Mouse (Mus musculus) hindbrain, embryonic 13.5 days (tissue): ENCODE measurements at regions not wholly inside any gene's neighbourhood (a gene's known extent, or its start where the extent isn't known, plus 50 kb on each side); places are given as distances from the start of the nearest gene placed in this dataset.

ENCODE experiments used
- ATAC-seq: fragments of 200-750 bp; cut with Nextera tagmentation; 2 replicates; pipeline ENCODE4 v1.8.0; 2017; ENCODE audit warnings: moderate TSS enrichment; ENCODE audit not compliant: low FRiP score
- H3K27ac ChIP-seq: fragments of 300-500 bp; sonication (generic); 2 replicates; pipeline ENCODE4 v1.5.1; 2015; ENCODE audit warnings: inconsistent platforms, mild to moderate bottlenecking, moderate library complexity
- H3K27me3 ChIP-seq: fragments of 300-500 bp; sonication (generic); 2 replicates; pipeline ENCODE4 v1.6.1; 2015; ENCODE audit warnings: mild to moderate bottlenecking, inconsistent platforms
- H3K36me3 ChIP-seq: fragments of 300-500 bp; sonication (generic); 2 replicates; pipeline ENCODE4 v1.6.1; 2015; ENCODE audit warnings: mild to moderate bottlenecking, inconsistent platforms
- H3K4me1 ChIP-seq: fragments of 300-500 bp; sonication (generic); replicated peaks from 2 replicates; pipeline ENCODE4 v1.6.1; 2015; ENCODE audit warnings: inconsistent platforms
- H3K4me2 ChIP-seq: fragments of 300-500 bp; sonication (generic); 2 replicates; pipeline ENCODE4 v1.6.1; 2015; ENCODE audit warnings: inconsistent platforms, mild to moderate bottlenecking, moderate library complexity
- H3K4me3 ChIP-seq: fragments of 300-500 bp; sonication (generic); 2 replicates; pipeline ENCODE4 v1.5.1; 2015; ENCODE audit warnings: mild to moderate bottlenecking, inconsistent platforms
- H3K9ac ChIP-seq: fragments of 300-500 bp; sonication (generic); 2 replicates; pipeline ENCODE4 v1.6.1; 2015; ENCODE audit warnings: mild to moderate bottlenecking, inconsistent platforms
- H3K9me3 ChIP-seq: fragments of 300-500 bp; sonication (generic); 2 replicates; pipeline ENCODE4 v1.6.1; 2016; ENCODE audit warnings: inconsistent platforms
- WGBS: fragments of 180-500 bp; shearing (Covaris S2); methylation state at CpG from one replicate; pipeline ENCODE4 v1.1.7; 2015; 5-methylcytosine and 5-hydroxymethylcytosine counted together

DNA sequence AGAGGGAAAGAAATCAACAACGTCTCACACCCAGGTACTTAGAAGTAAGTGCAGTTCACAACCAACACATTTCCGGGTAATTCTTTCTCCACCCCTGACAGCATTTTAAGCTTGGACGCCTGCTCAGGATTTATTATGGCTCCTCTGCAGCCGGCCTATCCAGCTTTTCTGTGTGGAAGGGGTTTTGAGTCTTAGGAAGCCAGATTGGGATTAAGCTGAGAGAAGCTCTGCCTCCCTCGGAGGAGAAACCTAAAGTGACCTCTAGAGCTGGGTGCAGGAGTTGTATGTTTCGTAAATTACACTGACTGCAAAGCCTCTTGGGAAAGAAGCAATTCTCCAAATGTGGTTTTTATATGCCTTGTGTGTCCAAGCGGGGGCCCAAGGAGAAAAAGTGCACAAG is 96.6 kb upstream of the Aldh1a3 start:
- Histone ChIP-seq H3K27me3 (no peaks in the 10 kb centered on the region), H3K36me3 (no peaks in the 10 kb centered on the region), H3K4me2 (no peak overlapping the region), H3K9ac (no peak overlapping the region), H3K27ac (no peak overlapping the region), H3K4me3 (no peak overlapping the region), H3K9me3 (no peaks in the 10 kb centered on the region), H3K4me1 (no peaks in the 10 kb centered on the region)
- no peak for ATAC-seq
- WGBS: 73% methylated on average over 7 of the region's 7 CpGs

DNA sequence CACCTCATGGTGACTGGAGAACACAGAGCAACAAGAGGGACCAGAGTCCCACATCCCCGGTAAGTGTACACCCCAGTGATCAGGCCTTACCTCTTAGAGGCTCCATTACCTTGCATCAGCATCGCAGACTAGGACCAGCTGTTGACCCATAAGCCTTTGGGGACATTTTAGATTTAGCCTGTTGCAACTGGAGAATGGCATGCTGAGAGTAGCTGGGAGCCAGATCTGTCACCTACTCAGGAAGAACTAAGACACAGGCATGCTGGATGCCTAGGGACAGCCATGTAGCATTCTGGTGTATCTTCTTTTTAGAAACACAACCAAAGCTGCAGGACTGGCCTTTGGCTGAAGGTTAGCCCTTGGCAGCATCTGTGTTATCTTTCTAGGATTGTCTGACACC is 94.2 kb upstream of the Aldh1a3 start:
- H3K4me3 ChIP-seq: no peak overlapping the region
- H3K4me2 ChIP-seq: no peak overlapping the region
- no peaks in the 10 kb centered on the region for H3K27me3 ChIP-seq
- H3K9me3 ChIP-seq: no peaks in the 10 kb centered on the region
- H3K36me3 ChIP-seq: no peaks in the 10 kb centered on the region
- no peaks in the 10 kb centered on the region for H3K4me1 ChIP-seq
- no peak overlapping the region for H3K9ac ChIP-seq
- 90% methylated on average over 2 of the region's 2 CpGs for WGBS
- ATAC-seq: no peak
- H3K27ac ChIP-seq: no peak overlapping the region

DNA sequence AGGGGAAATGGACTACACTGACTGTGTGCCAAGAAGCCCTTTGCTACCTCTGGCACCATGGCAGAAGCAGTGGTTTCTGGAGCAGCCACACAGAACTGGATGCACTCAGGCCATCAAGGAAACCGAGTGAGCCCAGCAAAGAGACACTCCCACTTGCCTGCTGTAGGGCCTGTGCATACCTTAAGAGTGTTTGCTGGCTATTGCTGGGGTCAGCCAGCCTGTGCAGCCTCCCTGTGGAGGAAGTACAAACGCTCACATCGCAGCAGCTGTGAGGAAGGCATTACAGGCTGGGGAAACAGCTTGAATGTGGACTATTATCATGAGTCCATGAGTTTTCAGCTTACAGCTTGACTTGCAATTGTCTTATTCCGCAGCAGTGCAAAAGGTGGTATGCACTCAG is 88.8 kb upstream of the Aldh1a3 start:
- ATAC-seq: no peak

DNA sequence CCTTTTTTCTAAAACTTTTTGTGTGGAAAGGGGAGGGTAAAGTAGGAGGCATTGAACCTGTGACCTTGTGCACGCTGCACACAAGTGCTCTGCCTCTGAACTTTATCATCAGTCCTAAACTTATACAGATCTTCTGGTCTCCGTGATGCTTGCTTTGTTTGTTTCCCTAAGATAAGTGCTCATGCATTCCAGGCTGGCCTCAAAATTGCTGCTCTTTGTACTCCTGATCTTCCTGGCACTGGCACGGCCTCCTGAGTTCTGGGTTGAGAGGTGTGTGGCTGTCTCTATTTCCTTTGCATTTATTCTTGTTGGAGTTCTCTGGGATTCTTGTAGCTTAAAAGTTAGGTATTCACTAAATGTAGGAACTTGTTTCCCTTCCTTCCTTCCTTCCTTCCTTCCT is 86.1 kb upstream of the Aldh1a3 start:
- no peaks in the 10 kb centered on the region for H3K27me3 ChIP-seq
- H3K4me2 ChIP-seq: no peak overlapping the region
- WGBS: 73% methylated on average over 3 of the region's 3 CpGs
- no peak overlapping the region for H3K4me3 ChIP-seq
- peaks cover 8% of the 10 kb centered on the region; the same call in 1 of the 2 replicates for H3K9me3 ChIP-seq
- no peak overlapping the region for H3K27ac ChIP-seq
- ATAC-seq: no peak
- no peaks in the 10 kb centered on the region for H3K36me3 ChIP-seq
- no peak overlapping the region for H3K9ac ChIP-seq
- H3K4me1 ChIP-seq: no peaks in the 10 kb centered on the region

More for the DNA sequence above, 88.8 kb upstream of the Aldh1a3 start:
- Histone ChIP-seq H3K4me3 (no peak overlapping the region), H3K4me2 (no peak overlapping the region), H3K27me3 (no peaks in the 10 kb centered on the region), H3K9me3 (0 out of 2 replicates have a peak, but pooled peaks cover 7% of the 10 kb centered on the region), H3K4me1 (no peaks in the 10 kb centered on the region), H3K9ac (no peak overlapping the region), H3K27ac (no peak overlapping the region), H3K36me3 (no peaks in the 10 kb centered on the region)
- WGBS: 52% methylated on average over 4 of the region's 4 CpGs

DNA sequence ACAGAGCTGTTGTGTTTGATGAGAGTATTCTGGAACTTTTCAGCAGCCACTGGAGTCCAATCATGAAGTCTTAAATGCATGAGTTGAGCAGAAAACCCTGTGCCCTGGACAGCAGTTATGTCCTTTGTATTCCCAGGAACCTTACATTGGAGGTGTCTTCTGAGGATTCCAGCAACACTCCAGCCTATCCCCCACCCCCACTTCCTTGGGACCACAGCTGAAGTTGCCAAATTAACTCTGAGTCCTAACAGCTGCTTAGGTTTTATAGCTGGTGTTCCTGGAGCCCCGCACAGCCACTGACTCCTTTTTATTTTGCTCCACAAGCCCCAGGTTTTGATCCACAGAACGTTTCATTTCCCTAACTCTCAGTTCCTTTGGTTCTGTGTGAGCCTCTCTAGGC is 78.4 kb upstream of the Aldh1a3 start:
- Histone ChIP-seq H3K27ac (no peak overlapping the region), H3K4me3 (no peak overlapping the region), H3K36me3 (no peaks in the 10 kb centered on the region), H3K9me3 (peaks cover 14% of the 10 kb centered on the region), H3K4me2 (no peak overlapping the region), H3K4me1 (no peaks in the 10 kb centered on the region), H3K9ac (no peak overlapping the region), H3K27me3 (no peaks in the 10 kb centered on the region)
- ATAC-seq: no peak
- 74% methylated on average over 2 of the region's 2 CpGs for WGBS

DNA sequence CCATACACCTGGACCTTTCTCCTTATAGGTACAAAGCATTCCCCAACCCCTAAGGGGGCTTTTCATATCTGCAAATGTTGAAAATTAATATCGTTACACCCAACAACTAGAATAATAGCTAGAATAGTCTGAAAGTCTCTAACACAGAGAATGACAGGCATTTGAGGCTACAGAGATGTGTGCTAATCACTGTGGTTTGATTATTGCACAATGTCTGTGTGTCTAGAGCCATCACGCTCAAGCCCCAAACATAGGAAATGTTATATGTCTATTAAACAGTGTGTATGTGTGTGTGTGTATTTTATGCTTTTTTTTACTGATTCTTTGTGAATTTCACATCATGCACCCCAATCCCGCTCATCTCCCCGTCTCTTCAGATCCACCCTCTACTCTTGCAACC is 77.2 kb upstream of the Aldh1a3 start:
- Histone ChIP-seq H3K9ac (no peak overlapping the region), H3K36me3 (no peaks in the 10 kb centered on the region), H3K4me2 (no peak overlapping the region), H3K27ac (no peak overlapping the region), H3K9me3 (peaks cover 14% of the 10 kb centered on the region), H3K4me3 (no peak overlapping the region), H3K27me3 (no peaks in the 10 kb centered on the region), H3K4me1 (no peaks in the 10 kb centered on the region)
- no peak for ATAC-seq
- WGBS: 96% methylated on average over 4 of the region's 4 CpGs

DNA sequence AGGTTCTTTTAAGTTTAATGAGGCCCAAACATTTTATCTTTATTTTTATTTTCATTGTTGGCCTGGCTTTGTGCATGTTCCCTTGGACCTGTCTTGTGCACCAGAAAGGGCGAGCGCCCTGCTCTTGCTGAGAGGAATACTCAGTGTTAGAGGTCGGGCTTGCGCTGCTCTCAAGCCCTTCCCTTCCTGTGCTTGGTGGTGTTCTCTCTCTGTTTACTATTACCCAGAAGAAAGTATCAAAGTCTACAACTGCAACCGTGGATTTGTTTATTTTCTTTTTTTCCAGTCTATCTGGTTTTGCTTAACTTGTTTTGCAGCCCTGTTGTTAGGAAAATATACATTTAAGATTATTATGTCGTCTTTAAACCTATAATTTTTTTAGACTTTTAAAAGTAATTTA is 74.1 kb upstream of the Aldh1a3 start:
- Histone ChIP-seq H3K4me1 (no peaks in the 10 kb centered on the region), H3K9me3 (no peaks in the 10 kb centered on the region), H3K4me3 (no peak overlapping the region), H3K36me3 (no peaks in the 10 kb centered on the region), H3K27me3 (no peaks in the 10 kb centered on the region), H3K4me2 (no peak overlapping the region), H3K9ac (no peak overlapping the region), H3K27ac (no peak overlapping the region)
- ATAC-seq: no peak
- 82% methylated on average over 6 of the region's 6 CpGs for WGBS

DNA sequence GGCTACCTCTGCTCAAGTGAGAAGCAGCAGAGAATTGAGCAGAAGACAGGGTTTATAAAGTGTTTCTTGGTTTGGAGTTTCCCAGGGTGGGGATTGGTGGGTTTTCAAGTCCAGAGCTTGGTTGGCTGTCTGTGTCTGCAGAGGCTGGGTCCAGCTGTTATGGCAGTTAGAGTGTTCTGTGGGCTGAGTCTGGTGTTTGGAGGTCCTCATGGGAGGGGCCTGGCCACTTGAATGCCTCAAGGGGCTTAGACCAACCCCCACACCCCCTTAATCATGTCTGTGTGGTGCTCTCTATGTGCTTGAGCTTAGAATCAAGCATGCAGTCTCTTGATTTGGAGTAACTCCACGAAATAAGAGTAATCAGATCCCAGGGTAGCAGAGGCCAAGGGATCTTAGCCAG is 70.2 kb upstream of the Aldh1a3 start:
- no peak overlapping the region for H3K27ac ChIP-seq
- no peak for ATAC-seq
- H3K27me3 ChIP-seq: no peaks in the 10 kb centered on the region
- no peaks in the 10 kb centered on the region for H3K9me3 ChIP-seq
- no peak overlapping the region for H3K4me2 ChIP-seq
- 54% methylated on average over 1 of the region's 1 CpGs for WGBS
- H3K9ac ChIP-seq: no peak overlapping the region
- no peaks in the 10 kb centered on the region for H3K4me1 ChIP-seq
- H3K4me3 ChIP-seq: no peak overlapping the region
- H3K36me3 ChIP-seq: no peaks in the 10 kb centered on the region

DNA sequence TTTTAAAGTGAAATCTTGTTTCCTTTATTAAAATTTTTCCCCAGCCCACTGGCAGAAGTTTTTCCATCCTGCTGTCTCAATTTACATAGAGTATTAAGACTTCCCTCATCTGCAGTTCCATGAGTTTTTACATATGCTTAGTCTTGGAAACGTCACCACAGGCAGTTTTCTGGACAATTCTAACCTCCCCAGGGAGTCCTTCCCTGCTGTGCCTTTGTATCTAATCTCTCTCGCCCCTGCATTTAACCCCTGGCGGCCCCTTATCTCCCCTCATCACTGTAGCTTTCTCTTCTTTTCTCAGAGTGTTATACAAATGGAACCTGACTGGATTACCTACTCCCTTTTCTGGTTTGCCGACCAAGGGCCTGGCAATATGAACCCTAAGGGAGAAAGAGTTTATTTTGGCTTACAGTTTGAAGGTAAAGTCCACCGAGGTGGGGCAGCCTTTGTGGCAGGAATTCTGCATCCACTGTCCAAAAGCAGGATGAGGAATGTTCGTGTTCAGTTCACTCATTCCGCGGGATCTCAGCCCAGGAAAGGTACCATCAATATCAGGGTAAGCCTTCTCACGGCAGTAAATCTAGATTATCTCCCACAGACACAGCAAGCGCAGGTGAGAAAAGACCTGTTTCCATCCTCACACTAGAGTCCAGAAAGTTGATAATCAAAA is 66.0 kb upstream of the Aldh1a3 start:
- Histone ChIP-seq H3K27me3 (no peaks in the 10 kb centered on the region), H3K9ac (no peak overlapping the region), H3K9me3 (no peaks in the 10 kb centered on the region), H3K4me1 (no peaks in the 10 kb centered on the region), H3K4me2 (no peak overlapping the region), H3K4me3 (no peak overlapping the region), H3K27ac (no peak overlapping the region), H3K36me3 (no peaks in the 10 kb centered on the region)
- no peak for ATAC-seq
- WGBS: 77% methylated on average over 10 of the region's 10 CpGs

DNA sequence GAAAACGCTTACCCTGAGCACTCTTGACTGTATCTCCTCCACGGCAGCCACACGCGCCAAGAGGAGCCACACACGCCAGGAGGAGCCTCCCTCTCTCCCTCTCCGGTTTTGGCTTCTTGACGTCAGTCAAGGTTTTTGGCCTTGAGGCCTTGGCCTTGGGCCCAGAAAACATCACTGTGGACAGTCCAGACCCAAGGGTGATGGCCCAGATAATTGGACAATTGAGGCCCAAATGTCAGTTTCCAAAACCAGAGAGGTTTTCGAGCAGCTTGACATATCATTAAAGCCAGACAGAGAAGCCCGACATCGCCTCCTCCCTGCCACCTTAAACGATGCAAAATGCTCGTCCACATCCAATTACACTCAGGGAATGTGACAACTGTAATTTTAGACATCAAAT is 65.4 kb upstream of the Aldh1a3 start:
- H3K4me1 ChIP-seq: no peaks in the 10 kb centered on the region
- H3K27me3 ChIP-seq: no peaks in the 10 kb centered on the region
- H3K9me3 ChIP-seq: no peaks in the 10 kb centered on the region
- no peak overlapping the region for H3K4me3 ChIP-seq
- no peak for ATAC-seq
- H3K4me2 ChIP-seq: no peak overlapping the region
- H3K36me3 ChIP-seq: no peaks in the 10 kb centered on the region
- H3K27ac ChIP-seq: peak overlapping the region; percentile 18; the same call in 1 of the 2 replicates
- 77% methylated on average over 12 of the region's 12 CpGs for WGBS
- H3K9ac ChIP-seq: no peak overlapping the region

DNA sequence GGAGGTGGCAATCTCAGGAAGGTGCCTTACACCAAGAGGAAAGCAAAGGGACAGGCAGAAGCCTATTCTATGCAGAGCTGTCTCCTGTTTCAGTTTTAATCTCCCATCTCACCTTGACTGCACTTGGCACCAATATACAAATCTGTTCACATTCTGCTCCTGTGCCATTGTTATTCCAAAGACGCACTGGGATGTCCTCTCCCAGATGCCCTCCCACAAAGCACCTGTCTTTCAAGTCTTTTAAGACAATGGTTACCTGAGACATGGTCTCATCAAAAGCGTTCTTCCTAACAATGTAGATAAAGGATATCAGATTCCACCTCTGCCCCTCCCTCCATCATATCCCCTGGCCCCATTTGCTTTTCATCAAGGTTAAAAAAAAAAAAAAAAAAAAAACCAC is 64.2 kb upstream of the Aldh1a3 start:
- no peaks in the 10 kb centered on the region for H3K36me3 ChIP-seq
- H3K4me3 ChIP-seq: no peak overlapping the region
- no peaks in the 10 kb centered on the region for H3K4me1 ChIP-seq
- no peak for ATAC-seq
- H3K4me2 ChIP-seq: no peak overlapping the region
- H3K9me3 ChIP-seq: no peaks in the 10 kb centered on the region
- no peak overlapping the region for H3K27ac ChIP-seq
- WGBS: 85% methylated on average over 2 of the region's 2 CpGs
- H3K27me3 ChIP-seq: no peaks in the 10 kb centered on the region
- H3K9ac ChIP-seq: no peak overlapping the region

DNA sequence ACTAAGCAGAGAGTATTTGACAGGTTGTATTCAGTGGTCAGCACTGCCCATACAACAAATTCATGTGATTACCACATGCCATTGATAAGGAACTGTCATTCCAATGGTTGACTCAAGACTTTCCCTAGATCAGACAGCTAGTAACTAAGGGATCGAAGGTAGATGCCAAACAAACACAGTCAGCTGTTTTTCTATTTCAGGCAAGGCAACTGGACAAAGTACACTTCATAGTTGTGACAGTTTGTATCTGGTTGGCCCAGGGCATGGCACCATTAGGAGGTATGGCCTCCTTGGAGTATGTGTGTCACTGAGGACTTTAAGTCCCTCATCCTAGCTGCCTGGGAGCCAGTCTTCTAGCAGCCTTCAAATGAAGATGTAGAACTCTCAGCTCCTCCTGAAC is 62.8 kb upstream of the Aldh1a3 start:
- H3K9ac ChIP-seq: no peak overlapping the region
- H3K36me3 ChIP-seq: no peaks in the 10 kb centered on the region
- H3K4me3 ChIP-seq: no peak overlapping the region
- H3K27me3 ChIP-seq: no peaks in the 10 kb centered on the region
- no peak overlapping the region for H3K27ac ChIP-seq
- no peak for ATAC-seq
- H3K9me3 ChIP-seq: no peaks in the 10 kb centered on the region
- no peak overlapping the region for H3K4me2 ChIP-seq
- no peaks in the 10 kb centered on the region for H3K4me1 ChIP-seq
- 92% methylated on average over 1 of the region's 1 CpGs for WGBS

DNA sequence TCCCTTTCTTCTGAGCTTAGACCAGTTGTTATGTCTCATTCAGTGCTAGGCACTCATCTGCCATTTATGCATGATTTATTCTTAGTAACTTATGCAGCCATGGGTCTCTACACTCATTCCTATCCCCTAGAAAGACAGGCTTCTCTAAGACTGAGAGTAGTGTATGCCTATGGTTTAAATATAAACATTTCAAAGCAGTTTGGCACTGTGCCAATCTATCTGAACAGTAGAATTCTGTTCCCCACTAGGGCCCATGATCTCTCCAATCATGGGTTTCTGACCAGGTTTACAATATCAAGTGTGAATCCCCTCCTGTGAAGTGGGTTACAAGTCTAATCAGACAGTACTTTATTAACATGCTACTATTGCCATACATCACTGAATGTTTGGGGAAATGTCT is 60.4 kb upstream of the Aldh1a3 start:
- no peak overlapping the region for H3K4me3 ChIP-seq
- H3K36me3 ChIP-seq: no peaks in the 10 kb centered on the region
- no peak overlapping the region for H3K9ac ChIP-seq
- no peak for ATAC-seq
- no peaks in the 10 kb centered on the region for H3K27me3 ChIP-seq
- H3K4me1 ChIP-seq: no peaks in the 10 kb centered on the region
- no peak overlapping the region for H3K27ac ChIP-seq
- H3K9me3 ChIP-seq: no peaks in the 10 kb centered on the region
- H3K4me2 ChIP-seq: no peak overlapping the region
